Mouse (Mus musculus) hindbrain, embryonic 11.5 days (tissue): ENCODE data around the gene Tmprss6. TPM values are rescaled to one million over a fixed set of nuclear protein-coding genes. Genes with fewer than 3 reads are reported as not detected.
A peak's percentile ranks its signal among the peaks of the same experiment; 100 is the strongest.

Experiments
- ATAC-seq: fragments of 200-750 bp; cut with Nextera tagmentation; 2 replicates; pipeline ENCODE4 v1.8.0; 2017; ENCODE audit warnings: mild to moderate bottlenecking, moderate TSS enrichment, moderate library complexity; ENCODE audit not compliant: low FRiP score
- DNase-seq: peaks from one replicate; pipeline ENCODE4 v3.0.0-alpha.2; 2015; ENCODE audit warnings: low spot score
- H3K27ac ChIP-seq: fragments of 300-500 bp; sonication (generic); 2 replicates; pipeline ENCODE4 v1.5.1; 2014; ENCODE audit warnings: mild to moderate bottlenecking, low read depth, low read length
- H3K27me3 ChIP-seq: fragments of 300-500 bp; sonication (generic); 2 replicates; pipeline ENCODE4 v1.6.1; 2014; ENCODE audit warnings: mild to moderate bottlenecking, low read length, moderate library complexity, mixed read lengths; ENCODE audit not compliant: control insufficient read depth, insufficient read depth
- H3K36me3 ChIP-seq: fragments of 300-500 bp; sonication (generic); 2 replicates; pipeline ENCODE4 v1.6.1; 2014; ENCODE audit warnings: mild to moderate bottlenecking, low read length, moderate library complexity, mixed read lengths; ENCODE audit not compliant: control insufficient read depth, insufficient read depth
- H3K4me1 ChIP-seq: fragments of 300-500 bp; sonication (generic); replicated peaks from 2 replicates; pipeline ENCODE4 v1.6.1; 2014; ENCODE audit warnings: low read length, mixed read lengths; ENCODE audit not compliant: control insufficient read depth, insufficient read depth
- H3K4me2 ChIP-seq: fragments of 300-500 bp; sonication (generic); replicated peaks from 2 replicates; pipeline ENCODE4 v1.6.1; 2014; ENCODE audit warnings: mild to moderate bottlenecking, low read depth, low read length
- H3K4me3 ChIP-seq: fragments of 300-500 bp; sonication (generic); 2 replicates; pipeline ENCODE4 v1.5.1; 2014; ENCODE audit warnings: low read depth, low read length
- H3K9ac ChIP-seq: fragments of 300-500 bp; sonication (generic); 2 replicates; pipeline ENCODE4 v1.6.1; 2014; ENCODE audit warnings: low read depth, low read length
- H3K9me3 ChIP-seq: fragments of 300-500 bp; sonication (generic); 2 replicates; pipeline ENCODE4 v1.6.1; 2016; ENCODE audit warnings: low read length; ENCODE audit not compliant: control insufficient read depth
- WGBS: fragments of 180-500 bp; shearing (Covaris S2); extraction: QIAGEN DNeasy Blood & Tissue Kit; methylation state at CpG from one replicate; pipeline ENCODE4 v1.1.7; 2014; 5-methylcytosine and 5-hydroxymethylcytosine counted together
- polyA plus RNA-seq: library from polyadenylated mRNA; unstranded; fragments of >200 nt; fragmentation: Nextera tagmentation; extraction: Ambion mirVana; gene quantifications from 2 replicates; pipeline ENCODE4 v1.2.1, GENCODE M21; 2014

The Tmprss6 gene
- 0.05 and 0.24 TPM in 2 replicates for polyA plus RNA-seq

- DNase-seq (no peak), ATAC-seq (no peak)
- H3K4me3 ChIP-seq: no peak within 1 kb of the TSS
- H3K36me3 ChIP-seq: no peaks in the 10 kb centered on the region
- no peaks in the 10 kb centered on the region for H3K27me3 ChIP-seq
- WGBS: 72% methylated on average over 7 of the region's 7 CpGs
- no peak within 1 kb of the TSS for H3K4me2 ChIP-seq
- no peak within 1 kb of the TSS for H3K27ac ChIP-seq
- H3K9me3 ChIP-seq: no peaks in the 10 kb centered on the region
- H3K4me1 ChIP-seq: no peaks in the 10 kb centered on the region
- no peak within 1 kb of the TSS for H3K9ac ChIP-seq
These were observed at the start of gene Tmprss6 for GRCm38 (mm10) chr15:78468379-78468937. Gene Tmprss6, minus strand, starts transcription at chr15:78468634.

GRCm38 (mm10) chr15:78518221-78518620 lies 49.8 kb upstream of the Tmprss6 start:
- no peak for ATAC-seq
- Histone ChIP-seq H3K27ac (no peak overlapping the region), H3K9me3 (no peaks in the 10 kb centered on the region), H3K27me3 (no peaks in the 10 kb centered on the region), H3K36me3 (no peaks in the 10 kb centered on the region), H3K4me3 (no peak overlapping the region), H3K4me2 (no peak overlapping the region), H3K9ac (no peak overlapping the region), H3K4me1 (no peaks in the 10 kb centered on the region)
- WGBS: 73% methylated on average over 7 of the region's 7 CpGs
- DNase-seq: no peak

- Histone ChIP-seq H3K4me2 (no peak overlapping the region), H3K36me3 (no peaks in the 10 kb centered on the region), H3K9me3 (no peaks in the 10 kb centered on the region), H3K4me1 (no peaks in the 10 kb centered on the region), H3K4me3 (no peak overlapping the region), H3K9ac (no peak overlapping the region), H3K27ac (no peak overlapping the region), H3K27me3 (no peaks in the 10 kb centered on the region)
- DNase-seq (no peak), ATAC-seq (no peak)
- 84% methylated on average over 6 of the region's 6 CpGs for WGBS
These were observed 47.3 kb upstream of the Tmprss6 start for GRCm38 (mm10) chr15:78515759-78516158.

GRCm38 (mm10) chr15:78514393-78515146 lies 46.1 kb upstream of the Tmprss6 start:
- Histone ChIP-seq H3K4me3 (no peak overlapping the region), H3K36me3 (no peaks in the 10 kb centered on the region), H3K4me2 (no peak overlapping the region), H3K4me1 (peaks cover 3% of the 10 kb centered on the region; the same call in 1 of the 2 replicates), H3K9me3 (no peaks in the 10 kb centered on the region), H3K9ac (no peak overlapping the region), H3K27me3 (no peaks in the 10 kb centered on the region), H3K27ac (no peak overlapping the region)
- DNase-seq: peak; percentile 84
- WGBS: 28% methylated on average over 7 of the region's 7 CpGs
- ATAC-seq: no peak

GRCm38 (mm10) chr15:78513019-78513418 lies 44.6 kb upstream of the Tmprss6 start:
- H3K36me3 ChIP-seq: no peaks in the 10 kb centered on the region
- H3K4me3 ChIP-seq: no peak overlapping the region
- no peaks in the 10 kb centered on the region for H3K9me3 ChIP-seq
- ATAC-seq: no peak
- no peak overlapping the region for H3K4me2 ChIP-seq
- WGBS: 88% methylated on average over 14 of the region's 14 CpGs
- no peak overlapping the region for H3K27ac ChIP-seq
- no peak overlapping the region for H3K9ac ChIP-seq
- H3K4me1 ChIP-seq: peaks cover 3% of the 10 kb centered on the region; the same call in 1 of the 2 replicates
- DNase-seq: no peak
- no peaks in the 10 kb centered on the region for H3K27me3 ChIP-seq

GRCm38 (mm10) chr15:78511951-78512350 lies 43.5 kb upstream of the Tmprss6 start:
- Histone ChIP-seq H3K9me3 (no peaks in the 10 kb centered on the region), H3K4me1 (peaks cover 3% of the 10 kb centered on the region; the same call in 1 of the 2 replicates), H3K36me3 (no peaks in the 10 kb centered on the region), H3K9ac (no peak overlapping the region), H3K27me3 (no peaks in the 10 kb centered on the region), H3K4me2 (no peak overlapping the region), H3K27ac (no peak overlapping the region), H3K4me3 (no peak overlapping the region)
- no peak for DNase-seq
- ATAC-seq: no peak
- 82% methylated on average over 7 of the region's 7 CpGs for WGBS

- H3K27ac ChIP-seq: no peak overlapping the region
These were observed 42.3 kb upstream of the Tmprss6 start for GRCm38 (mm10) chr15:78510736-78511135.

GRCm38 (mm10) chr15:78510121-78510576 lies 41.7 kb upstream of the Tmprss6 start:
- Histone ChIP-seq H3K4me2 (peak overlapping the region; percentile 5; the same call in 1 of the 2 replicates), H3K36me3 (no peaks in the 10 kb centered on the region), H3K9ac (peak overlapping the region; percentile 32; the same call in 1 of the 2 replicates), H3K4me1 (peaks cover 3% of the 10 kb centered on the region; the same call in 1 of the 2 replicates), H3K27ac (0 out of 2 replicates have a peak overlapping the region, but pooled peaks have one; percentile 52), H3K27me3 (no peaks in the 10 kb centered on the region), H3K4me3 (no peak overlapping the region), H3K9me3 (no peaks in the 10 kb centered on the region)
- 67% methylated on average over 8 of the region's 8 CpGs for WGBS
- ATAC-seq: no peak
- no peak for DNase-seq

More at GRCm38 (mm10) chr15:78510736-78511135, 42.3 kb upstream of the Tmprss6 start:
- no peaks in the 10 kb centered on the region for H3K27me3 ChIP-seq
- 91% methylated on average over 6 of the region's 6 CpGs for WGBS
- H3K4me2 ChIP-seq: no peak overlapping the region
- H3K4me3 ChIP-seq: no peak overlapping the region
- H3K4me1 ChIP-seq: peaks cover 3% of the 10 kb centered on the region; the same call in 1 of the 2 replicates
- no peaks in the 10 kb centered on the region for H3K36me3 ChIP-seq
- DNase-seq (no peak), ATAC-seq (no peak)
- no peak overlapping the region for H3K9ac ChIP-seq
- no peaks in the 10 kb centered on the region for H3K9me3 ChIP-seq
